Mouse (Mus musculus): Measurements from ENCODE around the gene Nae1. TPM values are rescaled to one million over a fixed set of nuclear protein-coding genes. Genes with fewer than 3 reads are reported as not detected.

The Nae1 gene
- polyA plus RNA-seq, 1 experiment from 2014 or later = 129 TPM

DNA sequence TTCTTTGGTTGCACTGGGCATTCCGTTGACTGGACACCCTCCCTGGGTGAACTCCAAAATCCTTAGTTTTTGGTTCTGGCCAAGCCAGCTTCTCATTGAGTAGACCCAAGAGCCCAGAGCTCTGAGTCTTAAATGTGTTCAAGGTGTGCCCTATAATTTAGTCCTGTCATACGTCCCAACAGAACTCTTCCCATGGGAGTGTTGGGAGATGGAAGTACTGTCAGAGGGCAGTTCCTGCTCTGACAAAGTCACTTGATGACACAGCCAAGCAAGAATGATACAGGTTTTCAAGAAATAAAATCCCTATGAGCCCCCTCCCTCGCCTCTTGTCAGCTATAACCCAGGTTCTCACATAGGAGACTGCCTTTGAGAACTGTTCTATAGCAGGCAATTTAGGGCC lies 24.3 kb downstream of the Nae1 start:
- Histone ChIP-seq H3K9ac (no peak overlapping the region), H3K9me3 (no peaks in the 10 kb centered on the region), H3K4me2 (replicated peaks) (peak overlapping the region; percentile 100; the same call in 1 of the 2 replicates), H3K27me3 (no peaks in the 10 kb centered on the region), H3K4me1 (peaks cover 4% of the 10 kb centered on the region; the same call in 1 of the 2 replicates), H3K27ac (no peak overlapping the region), H3K4me3 (no peak overlapping the region), H3K36me3 (peaks cover 22% of the 10 kb centered on the region)
- ATAC-seq (ENCODE audit: insufficient number of reproducible peaks, insufficient read depth, low FRiP score, low TSS enrichment) = no peak
- 65% methylated on average over 3 of the region's 3 CpGs for WGBS

DNA sequence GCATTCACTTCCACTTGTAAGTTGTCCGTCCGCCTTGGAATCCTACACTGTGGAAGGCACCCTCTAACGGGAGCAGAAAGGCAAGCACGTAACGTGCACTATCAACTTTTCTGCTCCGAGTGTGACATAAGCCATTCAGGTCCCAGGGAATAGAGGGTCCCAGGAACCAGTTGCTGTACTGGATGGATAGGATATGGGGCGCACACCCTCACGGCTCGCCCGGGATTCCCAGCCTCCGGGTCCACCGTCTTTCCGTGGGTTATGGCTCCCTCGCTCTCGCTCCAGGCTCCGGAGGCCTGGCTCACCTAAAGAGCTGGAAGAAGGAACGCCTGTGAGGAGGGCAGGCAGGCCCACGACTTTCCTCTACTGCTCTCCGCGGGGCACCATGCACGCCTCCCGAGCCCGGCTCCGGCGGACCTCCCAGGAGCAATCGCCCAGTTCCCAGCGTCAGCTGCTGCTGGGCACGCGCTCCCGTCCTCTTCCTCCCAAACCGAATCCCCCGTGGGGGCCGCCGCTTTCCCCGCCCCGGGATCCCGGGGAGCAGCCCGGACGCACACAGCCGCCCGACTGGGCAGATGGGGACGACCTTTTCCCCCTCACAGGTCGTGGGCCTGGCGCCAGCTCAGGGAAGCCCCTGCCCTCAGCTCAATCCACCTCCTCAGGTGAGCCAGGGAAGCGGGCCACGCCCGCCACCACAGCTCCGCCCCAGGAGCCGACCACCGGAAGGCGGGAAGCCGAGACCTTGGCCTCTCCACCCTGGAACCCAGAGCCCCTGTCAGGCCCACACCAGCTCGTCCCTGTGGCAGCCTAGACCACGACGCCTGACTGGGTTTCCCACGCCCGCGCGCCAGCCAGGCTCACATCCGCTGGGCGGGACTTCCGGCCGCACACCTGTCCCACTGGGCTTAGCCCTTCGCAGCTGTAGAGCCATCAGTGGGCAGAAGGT lies 25.1 kb downstream of the Nae1 start, which contains the start of gene Terb1:
Gene Terb1, minus strand, starts transcription at position 850 of the 946 bp plus-strand sequence.
- 2% methylated on average over 64 of the region's 64 CpGs for WGBS
- no peak within 1 kb of the TSS for H3K27ac ChIP-seq

DNA sequence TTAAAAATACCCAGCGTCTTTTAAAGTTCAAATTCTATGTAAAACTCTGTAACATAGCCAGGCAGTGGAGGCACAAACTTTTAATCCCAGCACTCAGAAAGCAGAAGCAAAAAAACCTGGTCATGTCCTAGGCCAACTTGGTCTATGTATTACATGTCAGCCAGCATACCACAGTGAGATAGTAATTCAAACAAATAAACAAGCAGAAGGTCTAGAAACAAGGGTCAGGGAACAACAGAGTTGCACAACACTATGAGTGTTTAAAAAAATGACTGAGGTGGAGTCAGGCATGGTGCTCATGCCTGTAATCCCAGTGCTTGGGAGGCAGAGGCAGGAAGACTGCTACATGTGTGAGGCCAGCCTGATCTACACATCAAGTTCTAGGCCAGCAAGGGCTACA lies 55.3 kb downstream of the Nae1 start:
- WGBS = 69% methylated on average over 1 of the region's 1 CpGs
- no peaks in the 10 kb centered on the region for H3K4me1 ChIP-seq
- H3K4me3 ChIP-seq = no peak overlapping the region
- no peak for ATAC-seq (ENCODE audit: insufficient number of reproducible peaks, insufficient read depth, low FRiP score, low TSS enrichment)
- no peak overlapping the region for H3K9ac ChIP-seq
- H3K27ac ChIP-seq = no peak overlapping the region
- no peak overlapping the region for H3K4me2 ChIP-seq (replicated peaks)
- no peaks in the 10 kb centered on the region for H3K27me3 ChIP-seq
- no peaks in the 10 kb centered on the region for H3K9me3 ChIP-seq
- no peaks in the 10 kb centered on the region for H3K36me3 ChIP-seq

More for the DNA sequence above, 25.1 kb downstream of the Nae1 start, which contains the start of gene Terb1:
- H3K9ac ChIP-seq = peak within 1 kb of the TSS; percentile 76
- peak within 1 kb of the TSS; percentile 63 for H3K4me3 ChIP-seq
- H3K4me1 ChIP-seq = peaks cover 4% of the 10 kb centered on the region; the same call in 1 of the 2 replicates
- peak within 1 kb of the TSS; percentile 100 for H3K4me2 ChIP-seq (replicated peaks)
- peak; percentile 67; the same call in 1 of the 2 replicates for ATAC-seq (ENCODE audit: insufficient number of reproducible peaks, insufficient read depth, low FRiP score, low TSS enrichment)
- H3K36me3 ChIP-seq = peaks cover 14% of the 10 kb centered on the region; the same call in 1 of the 2 replicates
- no peaks in the 10 kb centered on the region for H3K27me3 ChIP-seq
- no peaks in the 10 kb centered on the region for H3K9me3 ChIP-seq

DNA sequence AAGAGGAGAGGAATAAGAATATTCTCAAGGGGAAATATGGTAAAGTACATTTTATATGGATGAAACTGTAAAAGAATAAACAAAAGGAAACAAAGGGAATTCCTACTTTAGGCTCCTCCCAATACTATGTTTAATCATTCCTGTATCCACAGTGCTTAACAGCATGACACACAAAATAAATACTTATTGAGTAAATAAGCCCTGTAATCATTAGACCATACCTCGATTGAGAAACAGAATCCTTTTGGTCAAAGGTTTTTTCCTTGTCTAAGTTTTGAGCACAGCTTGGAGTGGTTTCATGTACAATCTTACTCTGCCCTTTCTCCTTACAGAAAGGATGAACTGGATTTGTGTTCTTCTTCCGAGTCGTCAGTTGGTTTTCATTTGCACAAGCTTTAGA lies 62.0 kb downstream of the Nae1 start:
- Histone ChIP-seq H3K4me2 (replicated peaks) (no peak overlapping the region), H3K9me3 (no peaks in the 10 kb centered on the region), H3K36me3 (no peaks in the 10 kb centered on the region), H3K9ac (no peak overlapping the region), H3K4me3 (no peak overlapping the region), H3K27me3 (no peaks in the 10 kb centered on the region), H3K27ac (no peak overlapping the region), H3K4me1 (no peaks in the 10 kb centered on the region)
- no peak for ATAC-seq (ENCODE audit: insufficient number of reproducible peaks, insufficient read depth, low FRiP score, low TSS enrichment)
- 79% methylated on average over 3 of the region's 3 CpGs for WGBS

DNA sequence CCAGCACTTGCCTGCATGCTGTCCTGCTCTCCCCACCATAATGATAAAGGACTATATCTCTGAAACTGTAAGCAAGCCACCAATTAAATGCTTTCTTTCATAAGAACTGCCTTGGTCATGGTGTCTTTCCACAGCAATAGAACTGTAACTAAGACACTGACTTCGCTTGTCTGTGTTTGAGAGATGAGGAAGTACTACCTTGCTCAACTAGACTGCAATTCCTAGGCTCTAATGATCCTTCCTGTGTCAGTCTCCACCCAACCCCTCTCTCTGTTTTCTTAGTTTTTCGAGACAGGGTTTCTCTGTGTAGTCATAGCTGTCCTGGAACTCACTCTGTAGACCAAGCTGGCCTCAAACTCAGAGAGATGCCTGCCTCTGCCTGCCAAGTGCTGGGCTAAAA lies 67.0 kb downstream of the Nae1 start:
- WGBS = 71% methylated on average over 2 of the region's 2 CpGs

More for the DNA sequence above, 67.0 kb downstream of the Nae1 start:
- Histone ChIP-seq H3K27ac (no peak overlapping the region), H3K9ac (no peak overlapping the region), H3K4me1 (no peaks in the 10 kb centered on the region), H3K4me3 (no peak overlapping the region), H3K9me3 (no peaks in the 10 kb centered on the region), H3K36me3 (no peaks in the 10 kb centered on the region), H3K27me3 (no peaks in the 10 kb centered on the region), H3K4me2 (replicated peaks) (no peak overlapping the region)
- ATAC-seq (ENCODE audit: insufficient number of reproducible peaks, insufficient read depth, low FRiP score, low TSS enrichment) = no peak

Other genes with a start within 250 kb of the Nae1 start
- not detected in 2 replicates for gene Cmtm2a, start 241.5 kb downstream of the Nae1 start, polyA plus RNA-seq (2016; fragmentation: Nextera tagmentation; extraction: Ambion mirVana)
- not detected in 2 replicates for gene Gm45711, start 224.6 kb downstream of the Nae1 start, polyA plus RNA-seq (2016; fragmentation: Nextera tagmentation; extraction: Ambion mirVana)
- not detected in 2 replicates for gene Cmtm1, start 224.5 kb downstream of the Nae1 start, polyA plus RNA-seq (2016; fragmentation: Nextera tagmentation; extraction: Ambion mirVana)
- not detected in 2 replicates for gene Gm11020, start 213.1 kb downstream of the Nae1 start, polyA plus RNA-seq (2016; fragmentation: Nextera tagmentation; extraction: Ambion mirVana)
- not detected in 2 replicates for gene Cmtm2b, start 212.4 kb downstream of the Nae1 start, polyA plus RNA-seq (2016; fragmentation: Nextera tagmentation; extraction: Ambion mirVana)
- 168 and 173 TPM in 2 replicates for gene Cmtm3, start 195.2 kb downstream of the Nae1 start, polyA plus RNA-seq (2016; fragmentation: Nextera tagmentation; extraction: Ambion mirVana)
- 3.0 and 3.3 TPM in 2 replicates for gene Cmtm4, start 138.8 kb downstream of the Nae1 start, polyA plus RNA-seq (2016; fragmentation: Nextera tagmentation; extraction: Ambion mirVana)
- gene Dync1li2, start 91.6 kb downstream of the Nae1 start, polyA plus RNA-seq (2016; fragmentation: Nextera tagmentation; extraction: Ambion mirVana) = 87.3 and 89.1 TPM in 2 replicates
- 0.24 and 0.29 TPM in 2 replicates for gene Terb1, start 24.7 kb downstream of the Nae1 start, polyA plus RNA-seq (2016; fragmentation: Nextera tagmentation; extraction: Ambion mirVana)
- 0.83 and 0.97 TPM in 2 replicates for gene Car7, start 52 bp upstream of the Nae1 start, polyA plus RNA-seq (2016; fragmentation: Nextera tagmentation; extraction: Ambion mirVana)
- 13.2 and 13.7 TPM in 2 replicates for gene Pdp2, start 56.8 kb upstream of the Nae1 start, polyA plus RNA-seq (2016; fragmentation: Nextera tagmentation; extraction: Ambion mirVana)
- gene Cdh16, start 89.8 kb upstream of the Nae1 start, polyA plus RNA-seq (2016; fragmentation: Nextera tagmentation; extraction: Ambion mirVana) = not detected in 2 replicates
- gene Rrad, start 96.7 kb upstream of the Nae1 start, polyA plus RNA-seq (2016; fragmentation: Nextera tagmentation; extraction: Ambion mirVana) = 3.5 and 5.1 TPM in 2 replicates
- 83.7 and 87.9 TPM in 2 replicates for gene Ciao2b, start 107.3 kb upstream of the Nae1 start, polyA plus RNA-seq (2016; fragmentation: Nextera tagmentation; extraction: Ambion mirVana)
- gene Ces2a, start 199.4 kb upstream of the Nae1 start, polyA plus RNA-seq (2016; fragmentation: Nextera tagmentation; extraction: Ambion mirVana) = not detected in 2 replicates